Mouse (Mus musculus): ENCODE data around the gene Olfr643.
"Not testable (repeated sequence)": the region's sequence is repeated elsewhere in the genome, so short reads cannot be mapped to it uniquely, and the experiment has no call there.

Gene Olfr643

DNA sequence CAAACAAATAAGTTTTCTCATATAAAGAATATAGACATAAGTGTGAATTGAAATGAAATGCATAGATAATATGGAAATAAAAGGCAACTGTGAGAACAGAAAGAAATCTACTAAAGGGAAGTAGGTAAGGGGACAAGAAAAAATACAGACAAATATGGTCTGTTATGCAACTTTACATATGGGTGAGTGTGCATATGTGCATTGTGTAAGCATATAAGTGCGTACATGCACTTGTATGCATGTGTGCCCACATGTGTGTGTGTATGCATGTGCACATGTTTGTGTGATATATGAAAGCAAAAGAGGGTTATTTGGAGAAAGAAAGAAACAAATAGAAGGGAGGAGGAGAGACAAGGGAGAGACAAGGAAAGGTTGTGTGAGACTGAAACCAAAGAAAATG is 118.3 kb downstream of the Olfr643 start:
- DNase-seq (ENCODE audit: low read depth in 2 of 2, low spot score in 2 of 2): no peak

DNA sequence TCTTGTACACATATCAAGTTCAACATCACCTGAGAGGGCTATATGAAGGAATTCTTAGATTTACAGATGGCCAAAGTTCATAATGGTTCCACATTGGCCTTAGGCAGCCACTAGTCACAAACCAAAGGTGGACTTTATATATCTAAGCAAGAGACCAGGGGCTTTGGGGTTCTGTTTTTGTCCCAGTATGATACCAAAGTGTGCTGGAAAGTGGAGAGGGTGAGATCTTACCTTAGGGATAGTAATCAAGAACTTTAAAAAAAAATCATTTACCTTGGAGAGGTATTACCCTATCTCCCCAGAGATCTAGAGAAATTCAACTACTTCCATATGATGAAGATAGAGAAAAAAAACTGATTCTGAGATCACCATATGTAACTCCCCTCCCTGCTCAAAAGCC is 120.0 kb downstream of the Olfr643 start, which contains the start of gene Olfr639:
Gene Olfr639, minus strand, starts transcription at position 101 of the 400 bp plus-strand sequence.
- no peak for DNase-seq (ENCODE audit: low read depth in 2 of 2, low spot score in 2 of 2)

DNA sequence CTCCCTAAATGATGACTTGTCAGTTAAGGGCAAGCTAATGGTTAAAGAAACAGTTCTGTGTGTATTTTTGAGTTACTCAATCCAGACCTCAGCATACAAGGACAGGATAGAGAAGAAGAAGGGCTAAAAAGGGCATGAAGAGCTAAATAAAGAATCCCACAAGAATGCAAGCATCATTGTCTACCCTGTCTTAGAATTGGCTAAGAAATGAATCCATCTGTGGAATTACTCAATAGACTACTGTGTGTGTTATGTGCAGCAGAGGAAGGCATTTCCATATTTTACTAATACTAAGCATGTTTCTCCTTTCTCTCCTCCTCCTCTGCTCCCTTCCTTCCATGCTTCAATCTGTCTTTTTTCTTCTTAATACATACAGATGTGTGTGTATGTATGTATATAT is 138.1 kb downstream of the Olfr643 start:
- DNase-seq (ENCODE audit: low read depth in 2 of 2, low spot score in 2 of 2): no peak

DNA sequence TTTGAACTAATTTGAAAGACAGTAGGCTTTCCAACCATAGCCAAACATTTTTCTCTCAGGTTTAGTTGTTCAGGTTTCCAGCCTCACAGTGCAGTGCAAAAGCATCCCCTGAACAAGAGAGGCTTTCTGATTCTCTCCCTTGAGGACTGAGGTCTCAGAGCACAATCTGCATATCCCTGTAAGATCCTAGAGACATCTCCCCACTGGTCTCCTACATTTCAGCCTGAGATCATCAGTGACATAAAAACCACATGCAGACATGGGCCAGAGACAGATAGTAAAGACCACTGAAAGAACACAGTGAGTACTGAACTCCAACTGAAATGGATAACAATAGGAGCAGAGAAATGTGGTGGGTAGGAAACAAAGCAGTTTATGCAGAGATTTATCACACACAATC is 138.8 kb downstream of the Olfr643 start, which contains the start of gene Olfr638:
Gene Olfr638, plus strand, starts transcription at position 301 of the 400 bp plus-strand sequence.
- DNase-seq (ENCODE audit: low read depth in 2 of 2, low spot score in 2 of 2): no peak

DNA sequence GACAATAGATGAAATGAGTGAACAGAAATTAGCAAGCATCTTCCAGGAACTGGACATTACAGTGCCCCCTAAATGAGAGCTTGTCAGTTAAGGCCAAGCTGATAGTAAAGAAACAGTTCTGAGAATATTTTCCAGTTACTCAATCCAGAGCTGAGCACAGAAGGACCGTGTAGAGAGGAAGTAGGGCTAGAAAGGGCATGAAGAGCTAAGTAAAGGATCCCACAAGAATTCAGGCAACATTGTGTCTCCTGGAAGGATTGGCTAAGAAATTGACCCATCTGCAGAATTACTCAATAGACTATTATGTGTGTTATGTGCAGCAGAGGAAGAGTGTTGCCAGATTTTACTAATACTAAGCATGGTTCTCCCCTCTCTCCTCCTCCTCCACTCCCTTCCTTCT is 165.4 kb downstream of the Olfr643 start:
- no peak for DNase-seq (ENCODE audit: low read depth in 2 of 2, low spot score in 2 of 2)

- no peak for DNase-seq (ENCODE audit: low read depth in 2 of 2, low spot score in 2 of 2)
Measured at GRCm38 (mm10) chr7:103970852-103971251, 166.4 kb downstream of the Olfr643 start, which contains the start of gene Olfr635. Olfr635 (plus strand) TSS chr7:103971152.

GRCm38 (mm10) chr7:103966873-103967272 is 170.3 kb downstream of the Olfr643 start:
- DNase-seq (ENCODE audit: low read depth in 2 of 2, low spot score in 2 of 2): not testable (repeated sequence)

Data from CD8-positive naive resting alpha-beta T cell, adult 2 months (primary cell).